Mouse (Mus musculus): ENCODE data around the gene Gm16368. TPM values are rescaled to one million over a fixed set of nuclear protein-coding genes. Genes with fewer than 3 reads are reported as not detected.
"Not testable (repeated sequence)": the region's sequence is repeated elsewhere in the genome, so short reads cannot be mapped to it uniquely, and the experiment has no call there.

The Gm16368 gene
- not detected in 2 replicates for polyA plus RNA-seq (2016; fragmentation: Nextera tagmentation; extraction: Ambion mirVana)

DNA sequence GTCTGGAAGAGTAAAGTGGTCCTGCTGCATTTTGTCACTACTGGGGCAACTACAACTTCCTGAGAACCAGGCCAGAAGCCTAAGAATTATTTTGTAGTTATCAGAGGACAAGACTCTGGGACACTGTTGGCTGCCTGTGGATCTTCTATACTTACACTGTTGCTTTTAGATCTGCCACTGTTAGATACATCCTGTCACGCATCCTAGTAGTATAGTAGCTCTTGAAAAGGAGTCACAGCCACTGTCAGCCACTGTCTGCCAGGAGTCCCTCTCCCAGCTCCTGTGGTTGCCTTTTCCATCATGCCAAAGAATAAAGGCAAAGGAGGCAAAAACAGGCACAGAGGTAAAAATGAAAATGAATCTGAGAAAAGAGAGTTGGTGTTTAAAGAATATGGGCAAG lies at the start of gene Gm16368:
Gm16368 (plus strand) TSS at position 301 of the 400 bp plus-strand sequence.
- not testable (repeated sequence) for ATAC-seq (ENCODE audit: low FRiP score); H3K4me2 ChIP-seq; H3K36me3 ChIP-seq (replicated peaks); H3K27me3 ChIP-seq; H3K4me1 ChIP-seq; H3K9ac ChIP-seq; H3K9me3 ChIP-seq; H3K4me3 ChIP-seq (replicated peaks); H3K27ac ChIP-seq
- 71% methylated on average over 1 of the region's 1 CpGs for WGBS

DNA sequence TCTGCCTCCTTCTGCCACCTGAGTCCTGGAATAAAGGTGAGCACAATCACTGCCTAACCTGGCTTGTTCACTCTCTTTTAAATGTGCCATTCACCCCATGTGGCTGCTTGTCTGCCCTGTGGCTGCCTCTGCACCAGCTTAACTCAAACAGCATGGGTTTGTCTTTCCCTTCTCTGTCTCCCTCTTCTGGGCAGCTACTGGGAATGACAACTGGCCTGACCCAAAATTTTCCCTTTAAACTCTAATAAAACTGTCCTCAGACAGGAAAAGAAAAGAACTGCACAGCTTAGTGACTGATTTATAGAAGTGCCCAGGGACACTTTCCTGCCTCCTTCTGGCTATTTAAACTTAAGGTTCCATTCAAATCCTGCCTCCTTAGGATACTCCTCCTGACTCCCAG lies 44.4 kb upstream of the Gm16368 start:
- not testable (repeated sequence) for H3K9ac ChIP-seq; H3K4me2 ChIP-seq; H3K9me3 ChIP-seq; H3K27me3 ChIP-seq; H3K4me3 ChIP-seq (replicated peaks); H3K4me1 ChIP-seq; H3K36me3 ChIP-seq (replicated peaks); ATAC-seq (ENCODE audit: low FRiP score); H3K27ac ChIP-seq

DNA sequence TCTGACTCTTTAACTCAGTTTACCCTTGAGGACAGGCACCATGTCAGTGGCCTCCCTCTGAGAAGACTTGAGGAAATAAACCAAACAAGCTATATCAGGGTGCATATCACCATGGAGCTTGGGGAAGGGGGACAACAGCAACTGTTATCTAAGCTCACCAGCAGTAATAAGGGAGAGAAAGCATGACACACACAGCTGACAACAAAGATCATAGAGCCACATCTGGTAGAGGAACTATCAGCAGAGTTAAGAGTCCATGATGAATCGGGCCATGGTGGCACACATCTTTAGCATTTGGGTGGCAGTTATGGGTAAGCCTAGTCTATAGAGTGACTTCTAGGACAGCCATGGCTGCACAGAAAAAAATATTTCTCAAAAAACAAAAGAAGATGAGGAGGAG lies 43.8 kb upstream of the Gm16368 start:
- not testable (repeated sequence) for ATAC-seq (ENCODE audit: low FRiP score); H3K9me3 ChIP-seq; H3K4me2 ChIP-seq; H3K27me3 ChIP-seq; H3K27ac ChIP-seq; H3K4me3 ChIP-seq (replicated peaks); H3K9ac ChIP-seq; H3K4me1 ChIP-seq; H3K36me3 ChIP-seq (replicated peaks)
- 91% methylated on average over 1 of the region's 1 CpGs for WGBS

DNA sequence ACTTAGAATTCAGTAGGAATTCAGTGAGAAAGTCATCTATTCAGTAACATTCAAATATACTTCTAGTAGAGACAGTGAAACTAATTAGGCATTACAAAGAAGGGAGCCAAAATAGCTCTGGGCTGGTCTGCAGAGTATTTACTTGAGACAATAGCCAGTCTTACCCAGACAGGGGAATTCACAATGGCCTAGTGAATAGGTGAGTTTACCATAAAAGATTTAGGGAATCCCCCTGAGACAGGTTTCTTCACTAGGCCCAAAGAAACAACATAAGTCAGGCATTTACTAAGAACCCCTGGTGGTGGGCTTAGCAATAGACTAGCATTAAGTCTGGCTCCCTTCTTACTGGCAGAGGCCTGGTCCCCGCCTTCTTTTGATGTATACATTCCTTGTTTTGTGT lies 38.3 kb upstream of the Gm16368 start:
- H3K4me1 ChIP-seq; H3K36me3 ChIP-seq (replicated peaks); H3K27me3 ChIP-seq; ATAC-seq (ENCODE audit: low FRiP score); H3K27ac ChIP-seq; H3K9ac ChIP-seq; H3K4me3 ChIP-seq (replicated peaks); H3K9me3 ChIP-seq; H3K4me2 ChIP-seq: not testable (repeated sequence)
- 42% methylated on average over 1 of the region's 1 CpGs for WGBS

Other genes starting within 250 kb of the Gm16368 start
- not detected in 2 replicates for gene Gm2001, start 241.4 kb upstream of the Gm16368 start, polyA plus RNA-seq (2016; fragmentation: Nextera tagmentation; extraction: Ambion mirVana)
- not detected in 2 replicates for gene Gm2016, start 209.6 kb upstream of the Gm16368 start, polyA plus RNA-seq (2016; fragmentation: Nextera tagmentation; extraction: Ambion mirVana)
- gene Gm2022, start 188.3 kb upstream of the Gm16368 start, polyA plus RNA-seq (2016; fragmentation: Nextera tagmentation; extraction: Ambion mirVana), result not detected in 2 replicates
- gene Gm2035, start 163.8 kb upstream of the Gm16368 start, polyA plus RNA-seq (2016; fragmentation: Nextera tagmentation; extraction: Ambion mirVana), result not detected in 2 replicates
- not detected in 2 replicates for gene Gm2042, start 129.6 kb upstream of the Gm16368 start, polyA plus RNA-seq (2016; fragmentation: Nextera tagmentation; extraction: Ambion mirVana)
- not detected in 2 replicates for gene Gm2075, start 71.8 kb upstream of the Gm16368 start, polyA plus RNA-seq (2016; fragmentation: Nextera tagmentation; extraction: Ambion mirVana)
- not detected in 2 replicates for gene Gm6803, start 64.9 kb upstream of the Gm16368 start, polyA plus RNA-seq (2016; fragmentation: Nextera tagmentation; extraction: Ambion mirVana)
- not detected in 2 replicates for gene Gm2056, start 56.7 kb upstream of the Gm16368 start, polyA plus RNA-seq (2016; fragmentation: Nextera tagmentation; extraction: Ambion mirVana)
- not detected in 2 replicates for gene Gm10436, start 98.4 kb downstream of the Gm16368 start, polyA plus RNA-seq (2016; fragmentation: Nextera tagmentation; extraction: Ambion mirVana)
- not detected in 2 replicates for gene Gm8332, start 166.4 kb downstream of the Gm16368 start, polyA plus RNA-seq (2016; fragmentation: Nextera tagmentation; extraction: Ambion mirVana)
- not detected in 2 replicates for gene Gm5662, start 190.8 kb downstream of the Gm16368 start, polyA plus RNA-seq (2016; fragmentation: Nextera tagmentation; extraction: Ambion mirVana)
- not detected in 2 replicates for gene Gm5039, start 240.3 kb downstream of the Gm16368 start, polyA plus RNA-seq (2016; fragmentation: Nextera tagmentation; extraction: Ambion mirVana)